Mouse (Mus musculus) CH12.LX (cell line): ENCODE results near the gene Cct7.

Experiments used
- CTCF ChIP-seq, 2 experiments: IDR thresholded peaks in 1 of 2; conservative IDR thresholded peaks in 1 of 2; 2 replicates each; pipeline ENCODE4 v1.5.1; 2011 to 2012; ENCODE audit warnings: low read depth in 2 of 2, low read length in 2 of 2, improper control_type of control experiment in 1 of 2, inconsistent platforms in 1 of 2, mild to moderate bottlenecking in 1 of 2, moderate library complexity in 1 of 2
- EP300 ChIP-seq: IDR thresholded peaks from 2 replicates; pipeline ENCODE4 v1.6.1; 2011; ENCODE audit warnings: low read length, improper control_type of control experiment
- ETS1 ChIP-seq: conservative IDR thresholded peaks from 2 replicates; pipeline ENCODE4 v1.6.1; 2012; ENCODE audit warnings: low read depth, mild to moderate bottlenecking, inconsistent platforms, low read length, improper control_type of control experiment, moderate library complexity
- GABPA ChIP-seq: IDR thresholded peaks from 2 replicates; pipeline ENCODE4 v1.6.1; 2012; ENCODE audit warnings: low read depth, low read length, improper control_type of control experiment, inconsistent platforms; ENCODE audit not compliant: insufficient replicate concordance
- JUN ChIP-seq: IDR thresholded peaks from 2 replicates; pipeline ENCODE4 v1.6.1; 2011; ENCODE audit warnings: low read depth, mild to moderate bottlenecking, low read length, improper control_type of control experiment, moderate library complexity; ENCODE audit not compliant: insufficient read depth
- MEF2A ChIP-seq: IDR thresholded peaks from 2 replicates; pipeline ENCODE4 v1.6.1; 2014; ENCODE audit warnings: low read depth, mild to moderate bottlenecking, inconsistent platforms, low read length, improper control_type of control experiment, borderline replicate concordance
- MXI1 ChIP-seq: IDR thresholded peaks from 2 replicates; pipeline ENCODE4 v1.6.1; 2011; ENCODE audit warnings: mild to moderate bottlenecking, low read depth, low read length, improper control_type of control experiment
- POLR2A ChIP-seq: IDR thresholded peaks from 2 replicates; pipeline ENCODE4 v1.6.1; 2011; ENCODE audit warnings: low read depth, mild to moderate bottlenecking, improper control_type of control experiment, low read length
- POLR2AphosphoS2 ChIP-seq: IDR thresholded peaks from 2 replicates; pipeline ENCODE4 v1.6.1; 2011; ENCODE audit warnings: low read depth, low read length, improper control_type of control experiment
- RAD21 ChIP-seq: IDR thresholded peaks from 2 replicates; pipeline ENCODE4 v1.6.1; 2011; ENCODE audit warnings: low read depth, mild to moderate bottlenecking, low read length, improper control_type of control experiment, moderate library complexity
- RCOR1 ChIP-seq: conservative IDR thresholded peaks from 2 replicates; pipeline ENCODE4 v1.6.1; 2012; ENCODE audit warnings: low read depth, mild to moderate bottlenecking, inconsistent platforms, low read length, improper control_type of control experiment
- SIN3A ChIP-seq: IDR thresholded peaks from 2 replicates; pipeline ENCODE4 v1.6.1; 2012; ENCODE audit warnings: low read length, improper control_type of control experiment, inconsistent platforms
- ZC3H11A ChIP-seq: IDR thresholded peaks from 2 replicates; pipeline ENCODE4 v1.6.1; 2012; ENCODE audit warnings: low read depth, mild to moderate bottlenecking, inconsistent platforms, low read length, improper control_type of control experiment

DNA sequence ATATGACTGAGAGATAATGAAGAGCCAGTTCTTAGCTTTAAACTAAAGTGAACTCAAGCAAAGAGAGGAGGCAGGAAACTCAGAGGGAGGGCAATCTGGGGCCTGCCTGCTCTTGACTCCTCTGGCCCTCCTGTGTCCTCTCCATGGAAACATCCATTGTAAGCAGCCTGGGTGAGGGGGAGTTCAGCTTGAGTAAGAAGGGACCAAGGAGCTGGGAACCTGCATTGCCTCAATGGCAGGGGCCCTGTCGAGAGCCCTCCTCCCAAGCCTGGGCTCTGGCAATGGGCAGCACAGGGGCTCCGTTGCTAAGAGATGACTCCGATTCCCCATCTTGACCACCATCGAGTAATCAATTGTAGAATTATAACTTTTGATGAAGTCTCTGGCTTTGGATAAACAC is 37.2 kb downstream of the Cct7 start:
- TF ChIP-seq POLR2A (no peak), SIN3A (no peak), GABPA (no peak), ETS1 (no peak), CTCF (conservative IDR thresholded peaks at IDR 0.05 in 1 of 2, IDR thresholded peaks at IDR 0.05 in 1 of 2; ENCODE audit: low read depth in 2 of 2, low read length in 2 of 2) (no peak), EP300 (no peak), RAD21 (no peak), JUN (no peak), MXI1 (no peak), ZC3H11A (no peak), RCOR1 (no peak), MEF2A (no peak), POLR2AphosphoS2 (no peak)
